Mouse (Mus musculus) E14TG2a.4 (cell line): ENCODE results near the gene Ctla4.

Source experiments
- CTCF ChIP-seq: conservative IDR thresholded peaks from 2 replicates; pipeline ENCODE4 v1.5.1; 2014; ENCODE audit warnings: low read length
- NANOG ChIP-seq: IDR thresholded peaks from 2 replicates; pipeline ENCODE4 v1.6.1; 2014; ENCODE audit warnings: borderline replicate concordance, low read length, mixed read lengths
- POU5F1 ChIP-seq: IDR thresholded peaks from 2 replicates; pipeline ENCODE4 v1.6.1; 2014; ENCODE audit warnings: low read length, borderline replicate concordance

DNA sequence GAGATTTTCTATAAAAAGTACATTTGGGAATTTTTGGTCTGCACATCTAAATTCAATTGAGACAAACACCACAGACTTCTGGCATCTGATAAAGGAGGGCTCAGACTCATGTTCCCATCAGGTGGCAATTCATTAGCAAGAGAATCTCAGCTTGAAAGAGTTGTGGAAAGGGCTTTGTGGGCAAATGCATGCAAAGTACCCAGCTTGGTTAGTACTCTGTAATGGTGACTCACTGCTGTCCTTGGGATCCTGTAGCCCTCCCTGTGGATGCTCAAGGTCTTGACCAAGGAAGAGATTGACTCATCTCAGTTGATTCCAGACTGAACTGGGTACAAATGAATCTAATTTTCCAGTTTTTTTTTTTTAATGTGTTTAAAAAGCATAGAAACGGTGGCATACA lies 47.6 kb upstream of the Ctla4 start:
- TF ChIP-seq CTCF, result no peak
- peak; percentile 61; the same call in 1 of the 2 replicates for TF ChIP-seq NANOG
- no peak for TF ChIP-seq POU5F1
